Mouse (Mus musculus): ENCODE measurements around the gene Ptgds. TPM values are rescaled to one million over a fixed set of nuclear protein-coding genes. Genes with fewer than 3 reads are reported as not detected.

Ptgds gene
- polyA plus RNA-seq, 1 experiment from 2014 or later: 13.1 TPM

DNA sequence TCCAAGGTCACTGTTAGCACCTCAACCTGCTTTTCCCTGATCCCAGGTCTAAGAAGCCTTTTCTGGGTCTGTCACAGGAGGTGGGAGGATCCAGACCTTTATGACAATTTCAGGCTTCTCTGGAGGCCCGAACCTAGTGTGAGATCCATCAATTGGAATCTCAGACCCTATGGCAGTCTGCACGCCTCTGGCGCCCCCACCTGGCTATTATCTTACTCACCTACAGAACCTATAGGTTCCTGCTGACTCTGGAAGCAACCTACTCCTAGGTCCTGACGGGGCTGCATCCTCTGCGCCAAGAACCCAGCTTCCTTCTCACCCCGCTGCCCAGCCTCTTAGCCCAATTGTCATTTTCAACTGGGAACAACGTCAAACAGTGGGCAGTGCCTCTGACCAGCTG, 13.1 kb upstream of the Ptgds start:
- H3K36me3 ChIP-seq (ENCODE audit: insufficient read depth, low read length): no peaks in the 10 kb centered on the region
- H3K9ac ChIP-seq (ENCODE audit: low read depth, low read length): no peak overlapping the region
- TF ChIP-seq CTCF (IDR thresholded peaks at IDR 0.05; ENCODE audit: low read depth): peak; percentile 62
- H3K4me3 ChIP-seq (replicated peaks; ENCODE audit: low read depth, low read length): no peak overlapping the region
- H3K27me3 ChIP-seq (ENCODE audit: insufficient read depth, low read length): no peaks in the 10 kb centered on the region; the same call in 1 of the 2 replicates
- no peak overlapping the region for H3K27ac ChIP-seq
- no peaks in the 10 kb centered on the region for H3K9me3 ChIP-seq (replicated peaks; ENCODE audit: low read length)
- no peaks in the 10 kb centered on the region for H3K4me1 ChIP-seq (replicated peaks; ENCODE audit: insufficient read depth, low read length)
- 24% methylated on average over 7 of the region's 7 CpGs for WGBS
- no peak overlapping the region for H3K4me2 ChIP-seq (ENCODE audit: low read length)
- peak; percentile 24 for DNase-seq (ENCODE audit: low spot score)
- no peak for ATAC-seq (replicated peaks; ENCODE audit: low FRiP score, low read depth)

DNA sequence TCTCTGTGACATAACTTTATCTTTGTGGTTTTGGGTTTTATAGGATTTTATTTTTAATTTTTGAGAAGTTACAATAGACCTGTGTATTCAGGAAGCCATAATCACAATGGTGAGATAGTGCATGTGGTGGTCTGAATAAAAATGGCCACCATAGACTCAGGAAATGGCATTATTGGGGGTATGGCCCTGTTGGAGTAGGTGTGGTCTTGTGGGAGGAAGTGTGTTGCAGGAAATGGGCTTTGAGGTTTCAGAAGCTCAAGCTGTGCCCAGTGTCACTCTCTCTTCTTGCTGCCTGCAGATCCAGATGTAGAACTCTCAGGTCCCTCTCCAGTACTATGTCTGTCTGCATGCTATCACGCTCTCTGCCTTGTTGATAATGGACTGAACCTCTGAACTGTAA, 10.7 kb upstream of the Ptgds start:
- no peak for DNase-seq (ENCODE audit: low spot score)

DNA sequence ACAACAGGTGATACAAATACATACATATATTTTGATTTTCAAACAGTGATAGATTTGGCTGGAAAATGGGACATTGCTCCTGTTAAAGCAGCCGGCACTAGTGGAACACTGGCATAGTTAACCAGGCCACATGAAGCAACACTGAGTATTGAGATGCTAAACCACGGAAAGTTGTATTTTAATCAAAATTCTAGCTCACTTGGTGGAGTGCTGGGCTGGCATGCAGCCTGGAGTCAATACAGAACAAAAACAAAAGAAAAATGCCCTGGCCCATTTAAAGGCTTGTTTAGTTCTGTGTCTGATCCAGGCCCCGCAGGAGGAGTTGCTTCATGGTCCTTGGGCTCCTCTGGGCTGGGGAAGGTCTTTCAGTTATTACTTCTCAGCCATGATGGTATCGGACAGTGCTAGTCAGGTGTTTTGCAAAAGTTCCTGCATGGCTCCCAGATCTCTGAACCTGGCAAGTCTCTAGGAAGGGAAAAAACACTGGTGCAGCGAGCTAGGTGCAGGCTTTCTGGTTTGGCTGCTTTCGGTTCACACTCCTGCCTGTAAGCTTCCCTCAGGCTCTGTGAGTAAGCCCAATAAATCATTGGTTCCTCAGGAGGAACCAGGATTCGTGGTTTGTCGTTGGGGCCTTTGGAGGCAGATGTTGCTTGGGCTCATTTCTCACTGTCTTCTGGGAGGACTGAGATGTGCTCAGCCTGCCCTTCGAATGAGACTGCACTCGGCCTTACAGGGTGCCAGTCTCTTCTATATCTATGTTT, 9.9 kb upstream of the Ptgds start:
- WGBS: 54% methylated on average over 10 of the region's 10 CpGs

More for the DNA sequence above, 10.7 kb upstream of the Ptgds start:
- Histone ChIP-seq H3K9me3 (replicated peaks; ENCODE audit: low read length) (no peaks in the 10 kb centered on the region), H3K4me3 (replicated peaks; ENCODE audit: low read depth, low read length) (no peak overlapping the region), H3K27me3 (ENCODE audit: insufficient read depth, low read length) (no peaks in the 10 kb centered on the region), H3K4me1 (replicated peaks; ENCODE audit: insufficient read depth, low read length) (no peaks in the 10 kb centered on the region), H3K36me3 (ENCODE audit: insufficient read depth, low read length) (no peaks in the 10 kb centered on the region), H3K9ac (ENCODE audit: low read depth, low read length) (no peak overlapping the region), H3K27ac (no peak overlapping the region), H3K4me2 (ENCODE audit: low read length) (no peak overlapping the region)
- ATAC-seq (replicated peaks; ENCODE audit: low FRiP score, low read depth): no peak
- TF ChIP-seq CTCF (IDR thresholded peaks at IDR 0.05; ENCODE audit: low read depth): no peak
- WGBS: 76% methylated on average over 1 of the region's 1 CpGs

GRCm38 (mm10) chr2:25477967-25478675, 8.3 kb upstream of the Ptgds start:
- H3K4me1 ChIP-seq (replicated peaks; ENCODE audit: insufficient read depth, low read length): no peaks in the 10 kb centered on the region
- WGBS: 75% methylated on average over 3 of the region's 3 CpGs
- no peaks in the 10 kb centered on the region for H3K9me3 ChIP-seq (replicated peaks; ENCODE audit: low read length)
- no peak for ATAC-seq (replicated peaks; ENCODE audit: low FRiP score, low read depth)
- no peak overlapping the region for H3K4me3 ChIP-seq (replicated peaks; ENCODE audit: low read depth, low read length)
- H3K27me3 ChIP-seq (ENCODE audit: insufficient read depth, low read length): no peaks in the 10 kb centered on the region
- DNase-seq (ENCODE audit: low spot score): no peak
- H3K4me2 ChIP-seq (ENCODE audit: low read length): no peak overlapping the region
- H3K36me3 ChIP-seq (ENCODE audit: insufficient read depth, low read length): no peaks in the 10 kb centered on the region
- H3K27ac ChIP-seq: no peak overlapping the region
- H3K9ac ChIP-seq (ENCODE audit: low read depth, low read length): no peak overlapping the region
- no peak for TF ChIP-seq CTCF (IDR thresholded peaks at IDR 0.05; ENCODE audit: low read depth)

More for the DNA sequence above, 9.9 kb upstream of the Ptgds start:
- Histone ChIP-seq H3K4me2 (ENCODE audit: low read length) (no peak overlapping the region), H3K27ac (no peak overlapping the region), H3K36me3 (ENCODE audit: insufficient read depth, low read length) (no peaks in the 10 kb centered on the region), H3K4me1 (replicated peaks; ENCODE audit: insufficient read depth, low read length) (no peaks in the 10 kb centered on the region), H3K27me3 (ENCODE audit: insufficient read depth, low read length) (no peaks in the 10 kb centered on the region), H3K4me3 (replicated peaks; ENCODE audit: low read depth, low read length) (no peak overlapping the region), H3K9ac (ENCODE audit: low read depth, low read length) (no peak overlapping the region), H3K9me3 (replicated peaks; ENCODE audit: low read length) (no peaks in the 10 kb centered on the region)
- DNase-seq (ENCODE audit: low spot score) (no peak), ATAC-seq (replicated peaks; ENCODE audit: low FRiP score, low read depth) (no peak)
- TF ChIP-seq CTCF (IDR thresholded peaks at IDR 0.05; ENCODE audit: low read depth): no peak

DNA sequence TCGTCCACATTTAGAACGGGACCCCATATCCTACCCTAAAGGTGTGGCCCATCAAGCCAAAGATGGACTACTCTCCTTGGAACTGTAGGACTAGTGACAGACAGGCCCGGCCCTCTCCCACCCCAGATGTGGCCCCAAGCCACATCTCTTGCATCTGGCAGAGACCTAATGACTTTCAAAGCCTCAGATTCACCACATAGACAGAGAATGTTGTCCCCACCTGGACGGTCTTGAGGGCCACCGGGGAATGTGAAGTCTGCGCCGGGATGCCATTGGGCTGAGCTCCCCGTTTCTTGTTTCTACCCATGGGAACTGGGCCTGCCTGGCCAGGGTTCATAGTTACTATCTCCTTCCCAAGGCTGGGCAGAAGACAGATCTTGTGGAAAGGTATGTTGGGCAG, 7.7 kb upstream of the Ptgds start:
- no peak overlapping the region for H3K4me2 ChIP-seq (ENCODE audit: low read length)
- no peaks in the 10 kb centered on the region for H3K27me3 ChIP-seq (ENCODE audit: insufficient read depth, low read length)
- WGBS: 87% methylated on average over 8 of the region's 8 CpGs
- ATAC-seq (replicated peaks; ENCODE audit: low FRiP score, low read depth) (no peak), DNase-seq (ENCODE audit: low spot score) (no peak)
- no peak for TF ChIP-seq CTCF (IDR thresholded peaks at IDR 0.05; ENCODE audit: low read depth)
- no peaks in the 10 kb centered on the region for H3K9me3 ChIP-seq (replicated peaks; ENCODE audit: low read length)
- H3K9ac ChIP-seq (ENCODE audit: low read depth, low read length): no peak overlapping the region
- no peaks in the 10 kb centered on the region for H3K36me3 ChIP-seq (ENCODE audit: insufficient read depth, low read length)
- H3K4me3 ChIP-seq (replicated peaks; ENCODE audit: low read depth, low read length): no peak overlapping the region
- no peak overlapping the region for H3K27ac ChIP-seq
- no peaks in the 10 kb centered on the region for H3K4me1 ChIP-seq (replicated peaks; ENCODE audit: insufficient read depth, low read length)

DNA sequence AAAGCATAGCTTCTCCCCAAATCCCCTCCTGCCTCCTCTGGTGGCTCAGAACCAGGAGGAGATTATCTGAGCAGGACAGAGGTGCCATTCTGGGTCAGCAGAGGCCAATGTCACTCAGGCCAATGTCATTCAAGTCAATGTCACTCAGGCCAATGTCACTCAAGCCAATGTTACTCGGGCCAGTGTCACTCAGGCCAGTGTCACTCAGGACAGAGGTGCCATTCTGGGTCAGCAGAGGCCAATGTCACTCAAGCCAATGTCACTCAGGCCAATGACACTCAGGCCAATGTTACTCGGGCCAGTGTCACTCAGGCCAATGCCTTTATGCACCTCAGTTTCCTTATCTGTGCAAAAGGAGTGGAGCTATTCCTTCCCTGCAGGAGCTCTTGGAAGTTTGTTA, 2.7 kb upstream of the Ptgds start:
- no peak for TF ChIP-seq CTCF (IDR thresholded peaks at IDR 0.05; ENCODE audit: low read depth)
- no peak overlapping the region for H3K4me3 ChIP-seq (replicated peaks; ENCODE audit: low read depth, low read length)
- DNase-seq (ENCODE audit: low spot score): no peak
- ATAC-seq (replicated peaks; ENCODE audit: low FRiP score, low read depth): no peak
- H3K4me2 ChIP-seq (ENCODE audit: low read length): no peak overlapping the region
- 77% methylated on average over 2 of the region's 2 CpGs for WGBS
- H3K4me1 ChIP-seq (replicated peaks; ENCODE audit: insufficient read depth, low read length): no peaks in the 10 kb centered on the region
- H3K9me3 ChIP-seq (replicated peaks; ENCODE audit: low read length): no peaks in the 10 kb centered on the region
- no peak overlapping the region for H3K9ac ChIP-seq (ENCODE audit: low read depth, low read length)
- H3K27me3 ChIP-seq (ENCODE audit: insufficient read depth, low read length): no peaks in the 10 kb centered on the region
- H3K36me3 ChIP-seq (ENCODE audit: insufficient read depth, low read length): no peaks in the 10 kb centered on the region
- H3K27ac ChIP-seq: no peak overlapping the region
